Mouse (Mus musculus) activated CD4-positive, CD25-positive, alpha-beta regulatory T cell, adult 4 months (primary cell): Measurements from ENCODE around the gene Olfr353. TPM values are rescaled to one million over a fixed set of nuclear protein-coding genes. Genes with fewer than 3 reads are reported as not detected.

Source experiments
- ATAC-seq: one replicate; pipeline ENCODE4 v1.8.0; 2017
- polyA plus RNA-seq, 2 experiments: library from polyadenylated mRNA; unstranded; fragments of 100-300 nt; shearing (Covaris generic); gene quantifications; one replicate each; pipeline ENCODE4 v1.2.1; 2017

Olfr353 gene
- polyA plus RNA-seq, result not detected

GRCm38 (mm10) chr2:36892836-36893235 is at the start of gene Olfr353:
Olfr353 (minus strand) TSS chr2:36892936.
- no peak for ATAC-seq

DNA sequence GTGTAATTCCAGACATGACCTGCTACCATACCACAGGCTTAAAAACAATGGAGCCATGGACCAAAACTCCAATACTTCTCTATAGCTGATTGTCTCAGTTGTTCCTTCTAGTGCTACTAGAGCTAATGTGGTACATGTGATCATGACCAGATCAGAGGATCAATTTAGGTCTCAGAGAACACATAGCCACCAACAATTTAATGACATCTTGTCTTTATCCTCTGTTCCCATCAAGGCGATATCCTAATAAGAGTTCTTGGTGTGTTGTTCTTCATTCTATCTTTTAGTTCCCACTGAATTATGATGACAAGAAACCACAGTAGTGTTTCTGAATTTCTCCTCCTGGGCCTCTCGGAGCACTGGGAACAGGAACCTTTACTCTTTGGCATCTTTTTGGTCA is 44.1 kb upstream of the Olfr353 start, which contains the start of gene Olfr356:
Gene Olfr356 (plus strand): TSS at position 301 of the 400 bp plus-strand sequence.
- no peak for ATAC-seq

- no peak for ATAC-seq
Measured at GRCm38 (mm10) chr2:36928797-36929196, 36.1 kb upstream of the Olfr353 start, which contains the start of gene Olfr355. Olfr355 (minus strand) TSS chr2:36928897.

DNA sequence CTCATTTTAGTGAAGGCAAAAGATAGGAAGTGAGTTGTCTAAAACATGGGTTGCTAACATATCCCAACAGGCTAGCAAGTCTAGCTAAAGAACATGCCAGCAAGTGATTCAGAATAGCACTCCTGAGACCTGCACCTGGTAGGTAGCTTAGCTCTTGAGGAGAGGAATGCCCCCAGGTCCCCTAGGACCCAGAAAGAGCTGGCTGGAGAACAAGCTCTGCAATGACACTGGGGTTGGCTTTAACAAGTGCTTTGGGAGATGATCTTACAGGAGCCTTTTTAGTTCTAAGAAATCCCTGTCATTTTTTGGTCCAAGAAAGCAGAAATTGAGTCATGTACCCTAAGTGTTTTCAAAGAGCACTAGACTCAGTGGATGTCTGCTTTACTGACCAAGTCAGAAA is 12.6 kb upstream of the Olfr353 start, which contains the start of gene Olfr354:
Gene Olfr354 (plus strand): TSS at position 301 of the 400 bp plus-strand sequence.
- no peak for ATAC-seq

DNA sequence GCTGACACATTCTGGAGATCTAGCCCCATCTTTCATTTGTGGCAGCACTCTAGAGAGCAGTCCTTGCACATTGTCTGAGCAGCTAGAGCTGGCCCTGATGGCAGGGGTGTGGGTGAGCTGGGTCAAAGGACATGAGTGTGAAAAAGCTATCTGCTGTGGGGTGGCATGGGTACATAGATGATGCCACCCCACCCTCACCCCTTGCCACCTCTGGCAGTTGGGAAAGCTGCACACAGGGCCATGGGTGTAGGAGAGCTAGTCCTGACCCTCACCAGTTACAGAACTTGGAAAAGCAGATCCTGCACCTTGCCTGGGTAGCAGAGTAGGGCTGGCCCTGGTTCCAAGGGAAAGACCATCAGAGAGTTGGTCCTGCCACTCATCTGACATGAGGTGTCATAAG is 4.4 kb upstream of the Olfr353 start:
- no peak for ATAC-seq

GRCm38 (mm10) chr2:36868160-36868559 is 24.6 kb downstream of the Olfr353 start, which contains the start of gene Olfr352:
Olfr352 (plus strand) TSS chr2:36868460.
- no peak for ATAC-seq

- no peak for ATAC-seq
Measured at GRCm38 (mm10) chr2:36862560-36862959, 30.2 kb downstream of the Olfr353 start, which contains the start of gene Olfr351. Olfr351 (minus strand) TSS chr2:36862660.

DNA sequence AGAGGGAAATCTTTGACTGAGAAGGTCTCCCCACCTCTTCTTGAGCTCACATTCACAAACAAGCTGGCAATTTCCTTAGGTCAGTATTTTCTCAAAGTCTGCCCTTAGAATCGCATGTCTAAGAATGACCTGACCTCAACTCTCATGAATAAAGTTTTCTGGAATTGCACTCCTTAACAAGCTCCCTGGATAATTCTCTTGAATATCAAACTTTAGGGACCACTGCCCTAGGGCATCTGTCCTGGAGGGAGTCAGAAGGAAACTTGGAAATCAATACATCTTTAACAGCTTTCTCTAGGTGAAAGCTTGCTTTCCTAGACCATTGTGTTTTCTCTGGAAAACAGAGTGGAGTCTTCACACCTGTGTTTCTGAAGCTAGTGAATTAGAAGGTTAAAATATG is 46.7 kb downstream of the Olfr353 start, which contains the start of gene Olfr350:
Gene Olfr350 (plus strand): TSS at position 301 of the 400 bp plus-strand sequence.
- no peak for ATAC-seq

Other genes with a start within 250 kb of the Olfr353 start
- gene Olfr346, start 207.1 kb downstream of the Olfr353 start, polyA plus RNA-seq, result under 1 TPM in 1 of 2 experiments, not detected in 1; 0.29 TPM
- gene Olfr347, start 161.0 kb downstream of the Olfr353 start, polyA plus RNA-seq, result not detected
- gene Olfr348, start 108.7 kb downstream of the Olfr353 start, polyA plus RNA-seq, result not detected
- not detected for gene Olfr50, start 102.4 kb downstream of the Olfr353 start, polyA plus RNA-seq
- gene Olfr3, start 75.9 kb downstream of the Olfr353 start, polyA plus RNA-seq, result not detected
- not detected for gene Olfr350, start 46.6 kb downstream of the Olfr353 start, polyA plus RNA-seq
- not detected for gene Olfr351, start 30.3 kb downstream of the Olfr353 start, polyA plus RNA-seq
- gene Olfr352, start 24.5 kb downstream of the Olfr353 start, polyA plus RNA-seq, result not detected
- gene Olfr354, start 12.7 kb upstream of the Olfr353 start, polyA plus RNA-seq, result not detected
- gene Olfr355, start 36.0 kb upstream of the Olfr353 start, polyA plus RNA-seq, result under 1 TPM in 1 of 2 experiments, not detected in 1; 0.15 TPM
- not detected for gene Olfr356, start 44.2 kb upstream of the Olfr353 start, polyA plus RNA-seq
- gene Olfr357, start 100.9 kb upstream of the Olfr353 start, polyA plus RNA-seq, result not detected
- not detected for gene Olfr358, start 116.4 kb upstream of the Olfr353 start, polyA plus RNA-seq
- not detected for gene Olfr360, start 172.8 kb upstream of the Olfr353 start, polyA plus RNA-seq
- gene Olfr361, start 196.4 kb upstream of the Olfr353 start, polyA plus RNA-seq, result not detected
- not detected for gene Olfr362, start 225.0 kb upstream of the Olfr353 start, polyA plus RNA-seq
- under 1 TPM in 1 of 2 experiments, not detected in 1; 0.12 TPM for gene Olfr364-ps1, start 246.4 kb upstream of the Olfr353 start, polyA plus RNA-seq